Mouse (Mus musculus): Measurements from ENCODE around the gene Mrps7. TPM values are rescaled to one million over a fixed set of nuclear protein-coding genes. Genes with fewer than 3 reads are reported as not detected.
A peak's percentile ranks its signal among the peaks of the same experiment; 100 is the strongest.

Mrps7 gene
- polyA plus RNA-seq, 1 experiment from 2014 or later, result 103 TPM

- Histone ChIP-seq H3K36me3 (ENCODE audit: control insufficient read depth, insufficient read depth, low read length) (peaks cover 16% of the 10 kb centered on the region), H3K4me2 (ENCODE audit: low read depth, low read length) (peak overlapping the region; percentile 86), H3K9me3 (ENCODE audit: control insufficient read depth, low read length) (no peaks in the 10 kb centered on the region), H3K9ac (ENCODE audit: low read depth, low read length) (peak overlapping the region; percentile 99), H3K4me1 (ENCODE audit: control insufficient read depth, insufficient read depth, low read length) (peaks cover 18% of the 10 kb centered on the region), H3K27ac (ENCODE audit: low read length) (peak overlapping the region; percentile 93), H3K27me3 (replicated peaks; ENCODE audit: control insufficient read depth, insufficient read depth, low read length) (no peaks in the 10 kb centered on the region), H3K4me3 (ENCODE audit: low read length) (peak overlapping the region; percentile 97)
- ATAC-seq, result peak; percentile 32
- under 1% methylated on average over 26 of the region's 26 CpGs for WGBS
Measured at GRCm38 (mm10) chr11:115604304-115604696, 575 bp downstream of the Mrps7 start.

GRCm38 (mm10) chr11:115606733-115607132 lies 3.0 kb downstream of the Mrps7 start:
- H3K9ac ChIP-seq (ENCODE audit: low read depth, low read length), result no peak overlapping the region
- no peak for ATAC-seq

GRCm38 (mm10) chr11:115608421-115609399 lies 5.0 kb downstream of the Mrps7 start:
- no peaks in the 10 kb centered on the region for H3K27me3 ChIP-seq (replicated peaks; ENCODE audit: control insufficient read depth, insufficient read depth, low read length)
- 77% methylated on average over 23 of the region's 23 CpGs for WGBS
- no peak overlapping the region for H3K27ac ChIP-seq (ENCODE audit: low read length)
- ATAC-seq, result no peak
- H3K4me1 ChIP-seq (ENCODE audit: control insufficient read depth, insufficient read depth, low read length), result peaks cover 20% of the 10 kb centered on the region
- peaks cover 16% of the 10 kb centered on the region for H3K36me3 ChIP-seq (ENCODE audit: control insufficient read depth, insufficient read depth, low read length)
- no peak overlapping the region for H3K4me3 ChIP-seq (ENCODE audit: low read length)
- no peak overlapping the region for H3K9ac ChIP-seq (ENCODE audit: low read depth, low read length)
- no peak overlapping the region for H3K4me2 ChIP-seq (ENCODE audit: low read depth, low read length)
- no peaks in the 10 kb centered on the region for H3K9me3 ChIP-seq (ENCODE audit: control insufficient read depth, low read length)

More at GRCm38 (mm10) chr11:115606733-115607132, 3.0 kb downstream of the Mrps7 start:
- Histone ChIP-seq H3K4me2 (ENCODE audit: low read depth, low read length) (no peak overlapping the region), H3K9me3 (ENCODE audit: control insufficient read depth, low read length) (no peaks in the 10 kb centered on the region), H3K36me3 (ENCODE audit: control insufficient read depth, insufficient read depth, low read length) (peaks cover 16% of the 10 kb centered on the region), H3K27ac (ENCODE audit: low read length) (no peak overlapping the region), H3K27me3 (replicated peaks; ENCODE audit: control insufficient read depth, insufficient read depth, low read length) (no peaks in the 10 kb centered on the region), H3K4me3 (ENCODE audit: low read length) (no peak overlapping the region), H3K4me1 (ENCODE audit: control insufficient read depth, insufficient read depth, low read length) (peaks cover 22% of the 10 kb centered on the region)
- WGBS, result 93% methylated on average over 18 of the region's 18 CpGs

GRCm38 (mm10) chr11:115609576-115609975 lies 5.9 kb downstream of the Mrps7 start:
- no peak for ATAC-seq
- WGBS, result 67% methylated on average over 3 of the region's 3 CpGs
- no peak overlapping the region for H3K4me2 ChIP-seq (ENCODE audit: low read depth, low read length)
- no peak overlapping the region for H3K9ac ChIP-seq (ENCODE audit: low read depth, low read length)
- peaks cover 22% of the 10 kb centered on the region for H3K4me1 ChIP-seq (ENCODE audit: control insufficient read depth, insufficient read depth, low read length)
- H3K36me3 ChIP-seq (ENCODE audit: control insufficient read depth, insufficient read depth, low read length), result peaks cover 16% of the 10 kb centered on the region
- H3K9me3 ChIP-seq (ENCODE audit: control insufficient read depth, low read length), result no peaks in the 10 kb centered on the region
- H3K27ac ChIP-seq (ENCODE audit: low read length), result no peak overlapping the region
- no peak overlapping the region for H3K4me3 ChIP-seq (ENCODE audit: low read length)
- no peaks in the 10 kb centered on the region for H3K27me3 ChIP-seq (replicated peaks; ENCODE audit: control insufficient read depth, insufficient read depth, low read length)

- Histone ChIP-seq H3K4me2 (ENCODE audit: low read depth, low read length) (no peak overlapping the region), H3K4me1 (ENCODE audit: control insufficient read depth, insufficient read depth, low read length) (peaks cover 15% of the 10 kb centered on the region), H3K27me3 (replicated peaks; ENCODE audit: control insufficient read depth, insufficient read depth, low read length) (no peaks in the 10 kb centered on the region), H3K27ac (ENCODE audit: low read length) (0 out of 2 replicates have a peak overlapping the region, but pooled peaks have one; percentile 96), H3K4me3 (ENCODE audit: low read length) (no peak overlapping the region), H3K36me3 (ENCODE audit: control insufficient read depth, insufficient read depth, low read length) (peaks cover 12% of the 10 kb centered on the region), H3K9me3 (ENCODE audit: control insufficient read depth, low read length) (no peaks in the 10 kb centered on the region), H3K9ac (ENCODE audit: low read depth, low read length) (peak overlapping the region; percentile 80; the same call in 1 of the 2 replicates)
- 66% methylated on average over 6 of the region's 6 CpGs for WGBS
- ATAC-seq, result no peak
Measured at GRCm38 (mm10) chr11:115611173-115611572, 7.4 kb downstream of the Mrps7 start.

- 2% methylated on average over 13 of the region's 13 CpGs for WGBS
Measured at GRCm38 (mm10) chr11:115612059-115612409, 8.3 kb downstream of the Mrps7 start.

GRCm38 (mm10) chr11:115612410-115613137 lies 8.8 kb downstream of the Mrps7 start, which contains the start of gene Mif4gd:
TSS of gene Mif4gd (minus strand) at chr11:115612969.
- H3K9me3 ChIP-seq (ENCODE audit: control insufficient read depth, low read length), result no peaks in the 10 kb centered on the region
- H3K36me3 ChIP-seq (ENCODE audit: control insufficient read depth, insufficient read depth, low read length), result peaks cover 2% of the 10 kb centered on the region
- H3K27me3 ChIP-seq (replicated peaks; ENCODE audit: control insufficient read depth, insufficient read depth, low read length), result no peaks in the 10 kb centered on the region
- peak within 1 kb of the TSS; percentile 96 for H3K27ac ChIP-seq (ENCODE audit: low read length)
- under 1% methylated on average over 79 of the region's 80 CpGs for WGBS
- peak within 1 kb of the TSS; percentile 69 for H3K4me3 ChIP-seq (ENCODE audit: low read length)
- H3K9ac ChIP-seq (ENCODE audit: low read depth, low read length), result peak within 1 kb of the TSS; percentile 80
- peak within 1 kb of the TSS; percentile 90 for H3K4me2 ChIP-seq (ENCODE audit: low read depth, low read length)
- peak; percentile 92 for ATAC-seq
- peaks cover 15% of the 10 kb centered on the region for H3K4me1 ChIP-seq (ENCODE audit: control insufficient read depth, insufficient read depth, low read length)

More at GRCm38 (mm10) chr11:115612059-115612409, 8.3 kb downstream of the Mrps7 start:
- Histone ChIP-seq H3K36me3 (ENCODE audit: control insufficient read depth, insufficient read depth, low read length) (peaks cover 6% of the 10 kb centered on the region), H3K4me2 (ENCODE audit: low read depth, low read length) (peak overlapping the region; percentile 90), H3K27ac (ENCODE audit: low read length) (peak overlapping the region; percentile 96), H3K4me3 (ENCODE audit: low read length) (peak overlapping the region; percentile 69), H3K27me3 (replicated peaks; ENCODE audit: control insufficient read depth, insufficient read depth, low read length) (no peaks in the 10 kb centered on the region), H3K9ac (ENCODE audit: low read depth, low read length) (peak overlapping the region; percentile 80), H3K4me1 (ENCODE audit: control insufficient read depth, insufficient read depth, low read length) (peaks cover 15% of the 10 kb centered on the region), H3K9me3 (ENCODE audit: control insufficient read depth, low read length) (no peaks in the 10 kb centered on the region)
- peak; percentile 37 for ATAC-seq

GRCm38 (mm10) chr11:115613138-115613945 lies 9.6 kb downstream of the Mrps7 start:
- peak overlapping the region; percentile 90 for H3K4me2 ChIP-seq (ENCODE audit: low read depth, low read length)
- peak; percentile 3; the same call in 1 of the 2 replicates for ATAC-seq
- under 1% methylated on average over 16 of the region's 16 CpGs for WGBS
- peak overlapping the region; percentile 96 for H3K27ac ChIP-seq (ENCODE audit: low read length)
- H3K36me3 ChIP-seq (ENCODE audit: control insufficient read depth, insufficient read depth, low read length), result peaks cover 2% of the 10 kb centered on the region; the same call in 1 of the 2 replicates
- H3K9ac ChIP-seq (ENCODE audit: low read depth, low read length), result peak overlapping the region; percentile 80
- peak overlapping the region; percentile 69 for H3K4me3 ChIP-seq (ENCODE audit: low read length)
- no peaks in the 10 kb centered on the region for H3K27me3 ChIP-seq (replicated peaks; ENCODE audit: control insufficient read depth, insufficient read depth, low read length)
- H3K9me3 ChIP-seq (ENCODE audit: control insufficient read depth, low read length), result no peaks in the 10 kb centered on the region
- H3K4me1 ChIP-seq (ENCODE audit: control insufficient read depth, insufficient read depth, low read length), result peaks cover 15% of the 10 kb centered on the region

Data from intestine, embryonic 16.5 days (tissue).